Mouse (Mus musculus): ENCODE data around the gene Nploc4.
"Not testable (repeated sequence)": the region's sequence is repeated elsewhere in the genome, so short reads cannot be mapped to it uniquely, and the experiment has no call there.

Gene Nploc4

DNA sequence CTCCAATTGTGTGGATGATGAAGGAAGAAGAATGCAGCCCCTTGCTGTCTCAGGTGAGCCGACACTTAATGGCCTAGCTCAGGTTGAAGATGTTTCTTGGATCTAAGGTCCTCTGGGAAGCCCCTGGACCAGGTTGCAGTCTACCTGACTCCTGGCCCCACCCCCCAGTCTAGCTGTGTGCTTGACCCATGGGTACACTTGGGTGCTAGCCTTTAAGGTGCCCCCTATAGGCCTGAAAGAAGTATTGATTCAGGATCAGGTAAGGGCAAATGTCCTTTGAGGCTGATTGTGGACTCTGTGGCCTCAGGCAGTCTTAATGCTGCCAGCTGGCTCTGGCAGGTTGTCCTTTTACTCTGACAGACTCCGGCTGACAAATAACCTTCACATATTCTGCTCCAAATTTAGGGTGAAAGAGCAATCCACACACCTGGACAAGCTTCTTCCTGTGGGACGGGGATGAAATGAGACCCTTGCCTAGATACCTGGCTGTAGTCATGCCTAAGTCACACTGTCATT lies 5.3 kb upstream of the Nploc4 start:
- DNase-seq (ENCODE audit: low spot score in 2 of 2) = no peak

DNA sequence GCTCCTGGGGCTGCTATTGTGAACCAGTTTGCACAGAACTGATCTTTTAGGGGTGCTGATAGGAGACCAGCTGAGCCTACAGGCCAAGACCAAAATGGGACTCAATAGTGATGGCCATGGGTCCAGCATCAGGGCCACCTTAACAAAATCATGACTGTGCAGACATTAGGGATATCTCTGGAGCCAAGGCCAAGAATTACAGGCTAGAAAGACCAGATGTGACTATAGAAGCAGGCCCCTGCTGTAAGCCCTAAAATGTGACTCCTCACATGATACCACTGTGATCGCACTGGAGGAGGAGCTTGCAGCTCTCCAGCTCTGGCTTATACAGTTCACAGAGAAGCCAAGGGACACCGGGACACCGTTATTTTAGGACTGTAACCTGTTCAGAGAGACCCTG lies 4.8 kb upstream of the Nploc4 start, which contains the start of gene Tspan10:
Gene Tspan10 (plus strand): TSS at position 301 of the 400 bp plus-strand sequence.
- DNase-seq (ENCODE audit: low spot score in 2 of 2) = no peak

DNA sequence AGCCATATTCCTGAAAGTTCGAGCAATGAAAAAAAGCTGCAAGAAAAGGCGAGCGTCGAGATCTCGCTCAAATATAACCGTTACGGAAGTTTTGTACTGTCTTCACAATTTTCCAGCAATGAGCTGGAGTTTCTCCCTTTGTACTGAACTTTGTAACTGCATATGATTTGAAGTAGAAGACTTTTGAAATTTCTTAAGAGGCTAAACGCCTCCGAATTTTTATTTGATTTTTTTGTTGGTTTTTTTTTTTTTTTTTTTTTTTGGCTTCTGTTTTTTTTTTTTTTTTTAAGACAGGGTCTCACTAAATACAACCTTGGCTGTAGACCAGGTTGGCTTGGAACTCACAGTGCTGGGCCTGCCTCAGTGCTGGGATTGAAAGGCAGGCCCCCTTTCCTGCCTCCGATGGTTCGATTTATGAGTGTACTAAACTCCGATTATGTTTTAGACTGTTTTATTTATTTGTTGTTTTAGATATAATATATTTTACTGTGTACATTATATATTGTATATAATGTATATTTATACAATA lies 413 bp upstream of the Nploc4 start:
- DNase-seq (ENCODE audit: low spot score in 2 of 2) = no peak

DNA sequence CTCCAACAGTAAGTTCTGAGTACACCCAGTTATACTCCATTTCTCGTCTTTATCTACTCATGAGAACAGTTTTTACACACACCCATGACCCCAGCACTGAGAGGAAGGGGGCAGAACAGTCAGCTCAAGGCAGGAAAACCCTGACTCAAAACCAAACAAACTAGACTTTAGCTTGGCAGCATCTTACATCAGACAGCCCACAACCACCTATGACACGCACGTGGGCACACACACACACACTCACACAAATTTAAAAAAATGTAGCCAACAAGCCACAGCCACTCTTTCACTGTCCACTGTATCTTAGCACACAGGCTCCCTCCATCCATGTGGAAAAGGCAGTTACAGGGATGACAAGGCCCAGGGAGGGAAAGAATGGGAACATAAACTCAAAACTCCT lies 10.8 kb downstream of the Nploc4 start:
- no peak for DNase-seq (ENCODE audit: low spot score in 2 of 2)

DNA sequence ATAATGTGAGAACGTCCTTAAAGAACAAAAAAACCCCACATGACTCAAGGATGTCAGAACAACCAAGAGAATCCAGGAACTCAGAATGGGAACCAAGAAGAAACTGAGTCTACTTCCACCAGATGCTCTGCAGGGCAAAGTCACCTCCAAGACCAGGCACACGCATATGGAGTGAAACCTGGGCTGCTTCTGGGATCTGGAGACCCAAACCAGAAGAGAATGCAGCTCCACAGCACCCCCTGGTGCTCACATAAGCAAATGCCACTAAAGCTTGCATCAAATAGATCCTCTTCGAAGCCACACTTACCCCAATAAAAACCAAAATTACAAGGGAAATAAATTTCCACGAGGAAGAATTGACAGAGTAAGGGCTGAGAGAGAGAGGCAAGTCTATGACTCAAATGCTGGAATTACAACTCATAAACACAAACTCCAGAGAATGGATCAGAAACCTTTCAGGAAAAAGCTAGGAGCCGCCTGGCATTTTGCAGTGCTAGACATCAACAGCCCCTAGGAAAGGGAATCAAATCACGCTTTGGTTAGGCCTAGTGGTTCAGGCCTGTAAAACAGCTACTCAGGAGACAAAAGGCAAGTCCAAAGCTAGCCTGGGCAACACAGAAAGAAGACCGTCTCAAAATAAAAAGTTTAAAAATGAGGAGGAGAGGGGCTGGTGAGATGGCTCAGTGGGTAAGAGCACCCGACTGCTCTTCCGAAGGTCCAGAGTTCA lies 13.8 kb downstream of the Nploc4 start:
- DNase-seq (ENCODE audit: low spot score in 2 of 2) = peak in 1 of 2 experiments; percentile 48

DNA sequence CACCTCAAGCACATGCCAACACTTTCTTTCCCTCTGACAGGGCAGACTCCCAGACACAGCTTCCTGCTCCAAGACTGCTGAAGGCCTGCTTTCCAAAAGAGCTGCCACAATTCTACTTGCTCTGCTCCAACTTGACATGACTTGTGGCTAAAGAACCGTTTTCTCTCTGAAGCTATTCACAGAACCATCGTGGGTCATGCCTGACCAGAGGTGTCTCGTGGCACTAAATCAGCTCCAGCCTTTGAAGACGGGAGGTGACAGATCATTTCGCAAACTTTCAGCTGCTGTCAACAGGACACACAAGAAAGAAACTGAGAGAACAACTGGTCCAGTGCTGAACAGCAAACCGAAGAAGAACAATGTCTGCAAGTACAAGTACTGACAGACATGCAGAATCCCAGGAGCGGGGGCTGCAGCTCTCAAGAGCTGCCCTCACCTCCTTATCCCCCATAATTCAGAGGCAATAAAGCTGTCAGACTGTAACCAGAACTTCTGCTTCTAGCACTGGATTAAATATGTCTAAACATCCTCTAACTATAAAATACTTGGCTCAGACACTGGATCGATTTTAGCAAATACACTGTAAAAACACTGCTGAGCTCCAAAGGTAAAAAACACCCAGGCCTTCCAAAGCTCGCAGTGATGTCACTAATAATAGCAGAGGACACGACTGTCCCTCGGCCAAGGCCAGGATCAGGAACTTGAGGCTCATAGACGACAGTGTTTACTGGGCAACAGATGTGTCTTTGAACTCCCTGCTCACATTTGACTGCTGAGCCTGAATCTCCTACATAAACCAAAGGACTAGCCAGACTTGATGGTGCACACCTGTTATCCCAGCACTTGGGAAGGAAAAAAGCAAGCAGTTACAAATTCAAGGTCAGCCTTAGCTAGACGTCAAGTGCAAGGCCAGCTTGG lies 14.6 kb downstream of the Nploc4 start:
- DNase-seq (ENCODE audit: low spot score in 2 of 2) = no peak

DNA sequence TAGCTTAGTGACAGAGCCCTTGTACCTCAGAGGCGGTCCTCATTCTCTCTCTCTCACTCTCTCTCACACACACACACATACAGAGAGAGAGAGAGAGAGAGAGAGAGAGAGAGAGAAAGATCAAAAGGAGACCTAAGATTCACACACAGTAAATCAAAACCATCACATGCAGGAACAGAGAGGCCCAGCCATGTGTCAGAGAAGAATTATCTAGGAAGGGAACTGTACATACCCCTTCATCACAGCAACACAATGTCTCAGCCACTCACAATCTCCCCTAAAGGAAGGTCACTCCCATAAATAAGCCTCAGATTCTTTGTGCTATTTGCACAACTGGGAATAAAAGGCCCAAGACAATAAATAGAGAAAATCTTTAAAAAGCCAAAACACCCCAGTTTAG lies 18.9 kb downstream of the Nploc4 start:
- no peak for DNase-seq (ENCODE audit: low spot score in 2 of 2)

DNA sequence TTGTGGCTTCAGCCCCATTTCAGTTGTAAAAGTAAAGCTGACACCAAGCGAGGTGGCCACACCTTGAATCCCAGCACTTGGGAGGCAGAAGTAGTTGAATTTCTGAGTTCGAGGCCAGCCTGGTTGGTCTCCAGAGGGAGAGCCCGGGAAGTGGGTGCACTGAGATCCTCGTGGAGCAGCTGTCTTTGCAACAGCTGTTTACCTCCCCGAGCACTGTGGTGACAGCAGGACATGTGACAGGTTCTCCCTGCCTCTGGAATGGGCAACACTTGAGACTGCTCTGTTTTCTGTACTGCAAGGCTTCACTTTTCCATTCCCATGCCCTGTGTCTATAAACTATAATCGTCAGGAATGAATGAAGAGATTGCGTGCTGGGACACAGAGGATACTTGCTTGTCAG lies 19.7 kb downstream of the Nploc4 start:
- no peak for DNase-seq (ENCODE audit: low spot score in 2 of 2)

DNA sequence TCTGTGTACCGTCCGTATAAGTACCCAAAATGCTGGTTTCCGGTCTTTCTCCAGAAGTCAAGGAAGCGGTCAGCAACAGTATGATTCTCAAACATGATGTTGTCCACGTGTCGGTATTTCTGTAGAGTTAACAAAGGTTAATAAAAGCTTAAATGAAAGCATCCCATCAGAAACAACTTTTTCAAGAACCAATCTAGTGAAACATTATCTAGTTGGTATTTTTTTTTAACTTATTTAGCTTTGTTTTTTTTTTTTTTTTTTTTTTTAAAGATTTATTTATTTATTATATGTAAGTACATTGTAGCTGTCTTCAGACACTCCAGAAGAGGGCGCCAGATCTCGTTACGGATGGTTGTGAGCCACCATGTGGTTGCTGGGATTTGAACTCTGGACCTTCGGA lies 23.9 kb downstream of the Nploc4 start:
- not testable (repeated sequence) for DNase-seq (ENCODE audit: low spot score in 2 of 2)

DNA sequence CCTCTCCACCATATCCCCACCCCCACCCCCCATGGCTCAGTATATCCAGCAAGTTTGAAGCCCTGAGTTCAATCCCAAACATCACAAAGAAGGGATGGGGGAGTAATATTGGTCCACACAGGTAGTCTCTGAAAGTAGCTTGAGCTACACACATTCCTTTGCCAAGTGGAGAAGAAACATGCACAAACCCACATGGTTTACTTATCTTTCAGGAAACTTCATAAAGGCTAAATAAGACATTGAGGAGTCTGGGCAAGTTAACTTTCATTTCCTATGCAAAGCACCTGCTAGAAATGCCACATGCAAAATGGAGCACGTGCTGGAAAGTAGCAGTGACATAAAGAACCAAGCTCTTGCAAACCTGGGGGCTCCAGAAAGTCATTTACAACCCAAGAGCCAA lies 31.1 kb downstream of the Nploc4 start:
- DNase-seq (ENCODE audit: low spot score in 2 of 2) = no peak

DNA sequence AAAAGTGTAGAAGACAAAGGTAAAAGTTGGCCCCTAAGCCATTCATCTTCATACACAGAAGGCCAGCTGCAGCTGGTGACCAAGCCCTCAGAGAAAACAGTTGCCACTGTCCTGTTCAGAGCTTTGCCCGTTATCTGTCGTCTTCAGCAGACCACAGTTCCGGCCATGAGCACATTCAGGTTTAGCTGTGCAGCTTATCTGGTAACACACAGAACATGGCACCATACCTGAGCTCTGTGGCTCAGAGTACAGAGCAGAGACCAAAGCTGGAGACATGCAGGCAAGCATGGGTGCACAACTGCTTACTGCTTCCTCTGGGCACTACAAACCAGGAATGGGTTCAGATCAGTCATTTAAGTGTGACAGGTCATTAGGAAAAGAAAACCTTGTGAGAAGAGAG lies 31.6 kb downstream of the Nploc4 start:
- no peak for DNase-seq (ENCODE audit: low spot score in 2 of 2)

DNA sequence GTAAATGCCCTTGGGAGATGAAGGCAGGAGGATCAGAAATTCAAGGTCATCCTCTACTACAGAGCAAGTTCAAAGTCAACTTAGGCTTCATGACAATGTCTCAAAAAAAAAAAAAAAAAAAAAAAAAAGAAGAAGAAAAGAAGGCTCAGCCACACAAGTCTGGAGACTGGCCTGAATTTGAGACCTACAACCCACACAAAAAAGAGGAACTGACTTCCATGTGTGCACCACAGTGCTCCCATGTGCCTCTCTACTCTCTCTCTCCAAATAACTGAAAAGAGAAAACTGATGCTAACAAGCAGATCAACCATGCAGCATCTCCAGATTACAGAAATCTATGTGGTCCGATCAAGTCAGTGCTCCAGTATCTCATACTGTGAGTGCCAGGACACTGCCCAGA lies 32.7 kb downstream of the Nploc4 start:
- no peak for DNase-seq (ENCODE audit: low spot score in 2 of 2)

DNA sequence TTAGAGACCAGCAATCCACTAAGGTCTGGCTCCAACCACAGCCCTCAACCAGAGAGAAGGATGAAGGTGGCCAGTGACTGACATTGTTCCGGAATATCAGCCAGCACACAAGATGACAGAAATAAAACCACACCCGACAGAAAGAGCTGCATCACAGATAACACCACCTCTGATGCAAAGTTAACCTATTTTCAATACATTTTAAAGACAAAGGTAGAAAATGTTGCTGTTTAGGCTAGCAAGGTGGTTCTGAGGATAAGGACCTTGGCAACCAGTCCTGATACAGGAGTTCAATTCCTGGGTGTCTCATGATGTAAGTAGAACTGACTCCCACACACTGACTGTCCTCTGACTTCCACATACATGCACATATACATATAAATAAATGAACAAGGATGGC lies 38.2 kb downstream of the Nploc4 start:
- DNase-seq (ENCODE audit: low spot score in 2 of 2) = no peak

DNA sequence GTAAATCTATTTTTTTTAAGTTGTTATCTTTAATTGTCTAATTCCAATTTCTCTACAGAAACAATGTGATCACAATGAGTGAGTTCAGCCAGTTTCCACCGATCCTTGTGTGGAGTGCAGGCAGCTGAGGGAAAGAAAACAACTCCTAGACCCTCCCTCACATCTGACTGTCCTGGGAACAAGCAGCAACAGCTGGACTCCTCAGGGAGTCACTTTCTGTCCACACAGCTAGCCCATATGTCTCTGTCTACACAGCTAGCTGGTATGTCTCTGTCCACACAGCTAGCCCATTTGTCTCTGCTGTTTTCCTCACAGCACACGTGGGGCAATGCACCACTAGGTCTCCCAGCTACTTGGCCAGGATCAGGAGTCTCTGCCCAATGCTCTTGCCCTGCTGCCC lies 39.9 kb downstream of the Nploc4 start:
- DNase-seq (ENCODE audit: low spot score in 2 of 2) = no peak

DNA sequence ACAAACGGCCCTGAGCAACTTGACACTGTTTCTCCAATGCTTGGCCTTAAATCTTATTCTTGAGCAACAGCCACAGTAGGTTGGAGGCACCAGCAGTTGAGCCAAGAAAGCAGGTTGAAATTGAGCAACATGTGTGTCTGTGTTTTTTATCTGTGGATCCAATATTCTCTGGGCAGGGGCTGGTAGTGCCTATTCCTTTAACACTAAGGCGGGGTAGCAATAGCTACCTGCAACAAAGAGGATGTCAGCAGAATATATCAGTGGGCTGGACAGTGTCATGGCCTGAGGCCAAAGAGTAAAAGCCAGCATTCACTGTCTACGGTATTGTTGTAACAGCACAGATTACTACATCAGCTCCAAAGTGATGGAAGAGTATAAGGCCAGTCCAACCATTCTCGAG lies 41.8 kb downstream of the Nploc4 start:
- no peak for DNase-seq (ENCODE audit: low spot score in 2 of 2)

DNA sequence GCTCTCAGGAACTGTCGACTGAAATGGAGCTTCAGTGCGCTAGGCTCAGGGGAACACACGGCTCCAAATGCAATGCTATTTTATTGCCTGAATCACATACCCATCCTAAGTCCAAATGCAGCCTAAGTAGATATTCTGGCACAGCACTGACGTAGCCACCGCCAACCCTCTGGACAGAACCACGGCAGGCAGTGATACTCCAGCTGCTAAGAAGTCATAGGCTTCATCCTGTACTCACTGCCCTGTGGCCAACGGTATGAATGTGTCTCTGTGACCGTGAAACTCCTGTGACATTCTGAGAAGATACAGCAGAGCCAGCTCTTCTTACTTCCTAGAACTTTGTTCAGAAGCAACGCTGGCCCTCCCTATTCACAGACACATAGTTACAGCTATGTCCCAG lies 48.9 kb downstream of the Nploc4 start:
- DNase-seq (ENCODE audit: low spot score in 2 of 2) = no peak

DNA sequence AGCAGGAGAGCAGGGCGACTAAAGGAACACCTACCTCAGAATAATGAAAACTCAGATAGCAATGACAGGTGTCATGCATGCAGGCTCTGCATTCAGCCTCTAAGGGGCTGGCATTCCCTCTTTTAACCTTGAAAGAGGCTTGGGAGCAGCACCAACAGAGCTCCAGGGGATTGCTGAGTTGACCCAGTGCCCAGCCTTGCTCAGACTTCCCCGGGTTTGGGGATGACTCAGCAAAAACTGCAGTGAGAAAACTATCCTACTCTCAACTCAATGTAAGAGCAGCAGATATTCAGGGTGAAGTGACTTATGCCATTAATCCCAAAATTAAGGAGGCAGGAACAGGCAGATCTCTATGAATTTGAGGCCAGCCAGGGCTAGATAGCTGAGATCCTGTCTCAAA lies 50.4 kb downstream of the Nploc4 start:
- no peak for DNase-seq (ENCODE audit: low spot score in 2 of 2)

DNA sequence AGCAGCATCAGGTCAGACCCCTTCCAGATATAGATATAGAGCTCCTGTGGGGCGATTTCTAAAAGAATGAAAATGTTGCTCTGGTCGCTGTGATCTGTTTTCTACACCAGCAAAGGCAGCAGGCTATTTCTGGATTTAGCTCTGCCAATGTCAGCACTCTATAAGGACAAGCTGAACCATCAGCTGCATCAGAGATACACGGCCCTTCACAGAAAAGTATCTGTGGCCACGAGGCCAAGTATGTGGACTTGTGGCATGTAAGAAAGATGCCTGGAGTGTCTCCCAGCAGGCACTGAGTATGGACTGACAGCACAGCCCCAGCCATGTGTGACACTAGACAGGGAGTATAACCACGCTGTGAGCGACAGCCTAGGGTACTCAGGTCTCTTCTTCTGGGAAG lies 50.9 kb downstream of the Nploc4 start:
- no peak for DNase-seq (ENCODE audit: low spot score in 2 of 2)

DNA sequence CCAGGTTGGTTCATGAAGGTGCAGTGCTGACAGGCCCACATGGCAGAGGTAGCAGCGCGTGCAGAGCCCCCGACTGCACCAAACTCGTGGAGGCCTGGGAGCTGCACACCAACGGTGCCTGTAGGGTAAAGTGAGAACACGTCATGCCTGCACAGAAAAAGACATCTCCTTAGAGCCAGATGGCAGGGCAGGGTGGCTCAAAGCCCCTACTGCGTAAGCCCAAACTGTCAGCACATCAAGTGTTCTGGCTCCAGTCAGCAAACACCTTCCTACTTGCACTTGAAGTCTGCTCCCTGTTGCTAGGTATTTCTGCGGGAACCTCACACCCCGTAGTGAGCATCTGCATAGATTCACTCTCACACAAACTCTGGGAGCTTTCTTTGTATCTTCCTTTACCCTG lies 55.0 kb downstream of the Nploc4 start:
- DNase-seq (ENCODE audit: low spot score in 2 of 2) = peak in 1 of 2 experiments; percentile 38

DNA sequence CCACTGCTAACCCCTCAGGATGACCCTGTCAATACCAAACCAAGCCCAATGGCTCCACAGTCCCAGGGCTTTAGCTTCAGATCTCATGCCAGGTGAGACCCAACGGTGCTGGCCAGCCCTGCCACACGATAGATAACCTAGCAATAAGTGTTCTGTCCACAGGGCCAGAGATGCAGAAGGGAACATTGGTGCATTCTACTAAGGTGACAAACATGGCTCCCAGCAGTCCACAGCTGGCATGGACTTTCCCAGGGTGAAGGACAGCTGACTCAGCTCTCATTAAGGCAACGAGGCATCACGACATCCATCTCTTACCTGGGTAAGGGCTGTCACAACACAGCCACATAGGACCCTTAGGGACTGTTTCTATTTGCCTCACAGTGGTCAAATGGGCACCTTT lies 56.4 kb downstream of the Nploc4 start:
- peak in 1 of 2 experiments; percentile 5 for DNase-seq (ENCODE audit: low spot score in 2 of 2)

DNA sequence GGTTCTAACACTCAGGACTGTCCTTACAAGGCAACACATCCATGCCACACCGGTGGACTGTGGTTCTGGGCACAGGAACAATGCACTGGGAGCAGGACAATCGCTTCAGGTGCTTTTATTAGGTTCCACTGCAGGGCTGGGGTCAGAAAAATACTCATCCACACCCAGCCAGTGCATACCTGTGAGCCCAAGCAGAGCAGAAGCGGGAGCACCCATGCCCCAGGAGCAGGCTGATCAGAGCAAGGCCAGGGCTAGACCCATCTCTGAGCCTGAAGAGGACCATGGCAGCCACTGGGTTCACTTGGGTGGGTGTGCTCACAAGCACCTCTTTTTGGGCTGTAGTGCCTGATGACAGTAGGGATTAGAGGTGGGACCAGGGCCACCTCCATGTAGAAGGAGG lies 57.2 kb downstream of the Nploc4 start:
- no peak for DNase-seq (ENCODE audit: low spot score in 2 of 2)
